10 mouse cellular contexts compared by ENCODE assay signal in the genomic region with DNA sequence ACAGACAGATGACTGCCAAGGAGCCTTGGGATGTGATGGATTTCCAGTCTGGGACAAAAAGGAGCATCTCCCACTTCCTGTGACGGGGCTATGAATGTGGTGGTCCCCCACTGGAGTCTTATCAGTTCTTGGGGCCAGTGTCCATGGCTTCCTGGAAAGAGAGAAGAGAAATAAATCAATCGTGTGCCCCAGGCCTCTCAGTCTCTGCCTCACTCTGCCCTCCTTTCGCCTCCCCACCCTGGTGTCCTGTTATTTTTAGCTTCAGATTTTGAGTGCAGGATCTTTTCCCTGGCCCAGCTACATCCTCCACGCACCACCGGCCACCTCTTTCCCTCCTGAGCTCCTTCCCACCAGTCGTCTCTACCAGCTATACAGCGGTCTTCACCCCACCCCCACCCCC. TPM values are rescaled to one million over a fixed set of nuclear protein-coding genes. Genes with fewer than 3 reads are reported as not detected.
DNase-seq lines count a peak whose midpoint lies in the region; ATAC-seq and TF ChIP-seq lines count a peak whose summit lies in the region.
"Had no signal": no experiment of that assay in that cellular context is flagged by ENCODE, and none has a peak within 500 bp of the region (broad histone marks: within the 10 kb centered on the region; RNA-seq: fewer than 3 reads in every experiment).

No protein-coding gene starts in this region.

- no peaks in the 10 kb centered on the region for H3K36me3 ChIP-seq in lung, postnatal 0 days (ENCODE audit: insufficient read depth, low read length)
- H3K36me3 ChIP-seq in limb, embryonic 11.5 days (ENCODE audit: control insufficient read depth, insufficient read depth, low read length): no peaks in the 10 kb centered on the region
- H3K36me3 ChIP-seq in stomach, embryonic 15.5 days: no peaks in the 10 kb centered on the region

- peak overlapping the region; percentile 98 for H3K27ac ChIP-seq in cerebellum, adult 2 months (ENCODE audit: insufficient read depth, low read length)
- H3K27ac ChIP-seq in lung, postnatal 0 days (ENCODE audit: low read length): no peak overlapping the region
- H3K27ac ChIP-seq in limb, embryonic 11.5 days (replicated peaks; ENCODE audit: low read depth, low read length): no peak overlapping the region
- H3K27ac ChIP-seq in stomach, embryonic 15.5 days: no peak overlapping the region

- TF ChIP-seq CTCF in cerebellum, adult 2 months (IDR thresholded peaks at IDR 0.05; ENCODE audit: borderline replicate concordance, insufficient read depth, low read depth, low read length): no peak
- no peak for TF ChIP-seq CTCF in lung, postnatal 0 days (IDR thresholded peaks at IDR 0.05)

- no peaks in the 10 kb centered on the region for H3K27me3 ChIP-seq in cerebellum, adult 2 months (ENCODE audit: control insufficient read depth, insufficient read depth, low read length)
- H3K27me3 ChIP-seq in lung, postnatal 0 days (replicated peaks; ENCODE audit: insufficient read depth, low read length): no peaks in the 10 kb centered on the region
- peaks cover 25% of the 10 kb centered on the region for H3K27me3 ChIP-seq in limb, embryonic 11.5 days (ENCODE audit: control insufficient read depth, insufficient read depth, low read length)
- H3K27me3 ChIP-seq in stomach, embryonic 15.5 days (replicated peaks): peaks cover 7% of the 10 kb centered on the region; the same call in 1 of the 2 replicates

- peak overlapping the region; percentile 90 for H3K4me3 ChIP-seq in cerebellum, adult 2 months (replicated peaks; ENCODE audit: insufficient read depth, low read depth, low read length)
- H3K4me3 ChIP-seq in lung, postnatal 0 days (ENCODE audit: low read depth, low read length): 0 out of 2 replicates have a peak overlapping the region, but pooled peaks have one; percentile 48
- peak overlapping the region; percentile 44 for H3K4me3 ChIP-seq in limb, embryonic 11.5 days (ENCODE audit: low read depth, low read length)
- peak overlapping the region; percentile 56; the same call in 1 of the 2 replicates for H3K4me3 ChIP-seq in stomach, embryonic 15.5 days (replicated peaks)

- no peak for TF ChIP-seq EP300 in lung, postnatal 0 days (IDR thresholded peaks at IDR 0.05)

- DNase-seq in cerebellum, adult 2 months: peak in 1 of 2 experiments; percentile 65
- DNase-seq in cerebellum, postnatal 4 days (ENCODE audit: low spot score in 2 of 2): no peak
- no peak for DNase-seq in lung, postnatal 0 days (ENCODE audit: low spot score)
- DNase-seq in lung, postnatal 36 days: no peak
- DNase-seq in limb, embryonic 11.5 days (ENCODE audit: low spot score): no peak
- no peak for DNase-seq in B cell, adult 2 months
- no peak for DNase-seq in adrenal gland, adult (ENCODE audit: inconsistent age in 2 of 2, low spot score in 1 of 2)

- no peaks in the 10 kb centered on the region for H3K9me3 ChIP-seq in lung, postnatal 0 days (ENCODE audit: low read length)
- no peaks in the 10 kb centered on the region for H3K9me3 ChIP-seq in limb, embryonic 11.5 days (ENCODE audit: control insufficient read depth, low read length)
- no peaks in the 10 kb centered on the region for H3K9me3 ChIP-seq in stomach, embryonic 15.5 days

- no peak overlapping the region for H3K9ac ChIP-seq in lung, postnatal 0 days (replicated peaks; ENCODE audit: low read depth)
- H3K9ac ChIP-seq in limb, embryonic 11.5 days (ENCODE audit: low read length): peak overlapping the region; percentile 50; the same call in 1 of the 2 replicates
- no peak overlapping the region for H3K9ac ChIP-seq in stomach, embryonic 15.5 days

- H3K4me1 ChIP-seq in cerebellum, adult 2 months (ENCODE audit: control insufficient read depth, insufficient read depth, low read length): peaks cover 21% of the 10 kb centered on the region
- peaks cover 3% of the 10 kb centered on the region; the same call in 1 of the 2 replicates for H3K4me1 ChIP-seq in lung, postnatal 0 days (ENCODE audit: insufficient read depth, low read depth, low read length)
- H3K4me1 ChIP-seq in limb, embryonic 11.5 days (ENCODE audit: control insufficient read depth, insufficient read depth, low read length): peaks cover 13% of the 10 kb centered on the region; the same call in 1 of the 2 replicates
- peaks cover 18% of the 10 kb centered on the region for H3K4me1 ChIP-seq in stomach, embryonic 15.5 days

- TF ChIP-seq POLR2A in cerebellum, adult 2 months (IDR thresholded peaks at IDR 0.05; ENCODE audit: borderline replicate concordance, insufficient read depth, low read length): no peak; the same call in 1 of the 2 replicates

- peak overlapping the region; percentile 80; the same call in 1 of the 2 replicates for H3K4me2 ChIP-seq in lung, postnatal 0 days (replicated peaks; ENCODE audit: low read depth, low read length)
- peak overlapping the region; percentile 91 for H3K4me2 ChIP-seq in limb, embryonic 11.5 days (ENCODE audit: low read depth, severe bottlenecking)
- peak overlapping the region; percentile 95 for H3K4me2 ChIP-seq in stomach, embryonic 15.5 days

- no peak for ATAC-seq in lung, postnatal 0 days
- ATAC-seq in limb, embryonic 11.5 days (ENCODE audit: insufficient number of reproducible peaks, low FRiP score, low TSS enrichment, low read depth): no peak
- ATAC-seq in stomach, embryonic 15.5 days (ENCODE audit: insufficient read depth, low FRiP score, low read depth): no peak

- 10% methylated on average over 7 of the region's 7 CpGs for WGBS in cerebellum, adult 2 months
- WGBS in lung, postnatal 0 days: 48% methylated on average over 7 of the region's 7 CpGs
- WGBS in limb, embryonic 11.5 days: 55% methylated on average over 7 of the region's 7 CpGs
- WGBS in stomach, embryonic 15.5 days: 51% methylated on average over 7 of the region's 7 CpGs

RNA-seq across cellular contexts. Expression of gene Eno2, which starts 0.5 kb away (rescaled TPM):
- 888 and 918 TPM in 2 replicates for polyA plus RNA-seq in cerebellum, adult 2 months (2012; rRNA removed)
- polyA plus RNA-seq in lung, postnatal 0 days (2015; fragmentation: Nextera tagmentation; extraction: Ambion mirVana): 1.2 and 1.5 TPM in 2 replicates
- polyA plus RNA-seq in limb, embryonic 11.5 days (2014; fragmentation: Nextera tagmentation; extraction: Ambion mirVana): 1.8 and 3.0 TPM in 2 replicates
- 5.3 and 6.9 TPM in 2 replicates for polyA plus RNA-seq in stomach, embryonic 15.5 days (2015; fragmentation: Nextera tagmentation; extraction: Ambion mirVana)

RNA-seq across cellular contexts. Expression of gene Lrrc23, which starts 9.5 kb away (rescaled TPM):
- 4.9 and 6.7 TPM in 2 replicates for polyA plus RNA-seq in cerebellum, adult 2 months (2012; rRNA removed)
- 26.7 and 34.0 TPM in 2 replicates for polyA plus RNA-seq in lung, postnatal 0 days (2015; fragmentation: Nextera tagmentation; extraction: Ambion mirVana)
- 0.91 and 1.0 TPM in 2 replicates for polyA plus RNA-seq in limb, embryonic 11.5 days (2014; fragmentation: Nextera tagmentation; extraction: Ambion mirVana)
- polyA plus RNA-seq in stomach, embryonic 15.5 days (2015; fragmentation: Nextera tagmentation; extraction: Ambion mirVana): 0.35 and 1.3 TPM in 2 replicates
- polyA plus RNA-seq: liver, adult 2 months had no signal

RNA-seq across cellular contexts. Expression of gene Atn1, which starts 13.7 kb away (rescaled TPM):
- 83.5 and 90.3 TPM in 2 replicates for polyA plus RNA-seq in cerebellum, adult 2 months (2012; rRNA removed)
- polyA plus RNA-seq in lung, postnatal 0 days (2015; fragmentation: Nextera tagmentation; extraction: Ambion mirVana): 9.6 and 11.2 TPM in 2 replicates
- 13.1 and 14.0 TPM in 2 replicates for polyA plus RNA-seq in limb, embryonic 11.5 days (2014; fragmentation: Nextera tagmentation; extraction: Ambion mirVana)
- polyA plus RNA-seq in stomach, embryonic 15.5 days (2015; fragmentation: Nextera tagmentation; extraction: Ambion mirVana): 13.9 and 16.2 TPM in 2 replicates

RNA-seq across cellular contexts. Expression of gene Gm45234, which starts 14.2 kb away (rescaled TPM):
- not detected in 2 replicates for polyA plus RNA-seq in cerebellum, adult 2 months (2012; rRNA removed)
- not detected in 2 replicates for polyA plus RNA-seq in lung, postnatal 0 days (2015; fragmentation: Nextera tagmentation; extraction: Ambion mirVana)
- 0.13 TPM in 1 of 2 replicates, not detected in the other for polyA plus RNA-seq in limb, embryonic 11.5 days (2014; fragmentation: Nextera tagmentation; extraction: Ambion mirVana)
- not detected in 2 replicates for polyA plus RNA-seq in stomach, embryonic 15.5 days (2015; fragmentation: Nextera tagmentation; extraction: Ambion mirVana)
- polyA plus RNA-seq: frontal cortex, adult 2 months; liver, adult 2 months had no signal

RNA-seq across cellular contexts. Expression of gene Grcc10, which starts 28.8 kb away (rescaled TPM):
- 320 and 329 TPM in 2 replicates for polyA plus RNA-seq in cerebellum, adult 2 months (2012; rRNA removed)
- 332 and 367 TPM in 2 replicates for polyA plus RNA-seq in lung, postnatal 0 days (2015; fragmentation: Nextera tagmentation; extraction: Ambion mirVana)
- polyA plus RNA-seq in limb, embryonic 11.5 days (2014; fragmentation: Nextera tagmentation; extraction: Ambion mirVana): 491 and 549 TPM in 2 replicates
- polyA plus RNA-seq in stomach, embryonic 15.5 days (2015; fragmentation: Nextera tagmentation; extraction: Ambion mirVana): 331 and 401 TPM in 2 replicates

Comparison
In these comparisons a context has a peak if more than half of its experiments do, and no peak if none do; other contexts are left out.
1. RNA of gene Eno2, which starts 0.5 kb away (polyA plus RNA-seq): 888 to 918 TPM in cerebellum, adult 2 months; 5.3 to 6.9 TPM in stomach, embryonic 15.5 days, 1.8 to 3.0 TPM in limb, embryonic 11.5 days and 1.2 to 1.5 TPM in lung, postnatal 0 days; every median in the first group is over 100 times any median in the second.
2. Peak in every context shown above with its lines, with median percentiles within 50 percentile points of each other: H3K4me3 ChIP-seq and H3K4me2 ChIP-seq.